Mouse (Mus musculus): ENCODE data around the gene Tbca.

The Tbca gene

GRCm38 (mm10) chr13:94788771-94789649 is at the start of gene Tbca:
Gene Tbca (plus strand): TSS chr13:94788910.
- peak; percentile 74 to 86 for DNase-seq

- DNase-seq, result no peak
These were observed 43.5 kb upstream of the Tbca start for GRCm38 (mm10) chr13:94745176-94745575.

DNA sequence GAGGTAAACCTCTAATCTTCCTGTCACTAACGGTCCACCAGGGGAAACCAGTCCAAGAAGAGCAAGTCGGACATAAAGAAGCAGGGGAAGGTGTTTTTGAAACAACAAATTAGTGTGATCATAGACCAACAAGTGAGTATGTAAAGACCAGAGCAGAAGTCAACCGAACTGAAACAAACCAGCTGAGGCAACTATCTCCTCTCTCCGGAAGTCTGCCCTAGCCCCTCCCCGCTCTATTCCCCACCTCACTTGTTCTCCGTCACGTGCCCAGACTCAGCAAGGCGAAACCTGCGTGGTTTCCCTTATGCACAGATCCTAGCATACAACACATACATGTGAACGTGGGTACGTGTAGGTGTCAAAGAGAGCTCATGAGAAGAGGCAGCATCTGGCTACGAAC is 22.9 kb upstream of the Tbca start:
- no peak for DNase-seq

DNA sequence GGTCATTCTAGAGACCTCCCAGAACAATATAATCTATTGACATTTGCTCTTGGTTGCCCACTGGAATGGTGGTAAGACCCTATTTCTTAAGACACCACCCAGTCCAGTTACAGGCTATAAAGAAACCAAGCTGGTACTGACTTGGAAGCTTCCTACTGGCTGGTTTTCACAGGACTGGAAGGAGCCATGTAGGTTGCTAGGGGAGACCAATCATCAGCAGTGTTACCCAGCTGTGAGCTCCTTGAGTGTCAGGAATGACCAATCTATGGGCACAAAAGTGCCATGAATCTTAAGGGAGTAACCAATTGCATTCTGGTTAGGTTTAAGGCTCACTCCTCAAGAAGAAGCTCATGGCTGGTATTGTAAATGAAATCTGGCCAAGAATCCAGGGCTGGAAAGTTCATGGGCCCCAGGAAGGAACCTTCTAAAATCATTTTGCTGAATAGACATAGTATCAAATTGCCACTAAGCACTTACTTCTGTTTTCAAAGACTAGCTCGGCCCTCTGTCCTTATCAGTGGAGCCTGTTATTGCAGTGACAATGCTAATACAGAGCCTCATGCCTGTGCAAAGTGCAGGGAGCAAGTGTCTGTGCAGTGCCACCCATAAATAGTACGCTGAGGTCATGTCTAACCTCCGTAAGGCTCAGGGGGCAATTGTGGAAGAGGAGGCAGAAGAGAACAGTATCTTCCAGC is 20.1 kb upstream of the Tbca start:
- no peak for DNase-seq

GRCm38 (mm10) chr13:94769155-94769470 is 19.6 kb upstream of the Tbca start:
- DNase-seq, result no peak

- no peak for DNase-seq
These were observed 1.8 kb upstream of the Tbca start for GRCm38 (mm10) chr13:94786866-94787265.

GRCm38 (mm10) chr13:94794689-94795088 is 6.0 kb downstream of the Tbca start:
- DNase-seq, result no peak

- DNase-seq, result no peak
These were observed 14.9 kb downstream of the Tbca start for GRCm38 (mm10) chr13:94803480-94804057.

DNA sequence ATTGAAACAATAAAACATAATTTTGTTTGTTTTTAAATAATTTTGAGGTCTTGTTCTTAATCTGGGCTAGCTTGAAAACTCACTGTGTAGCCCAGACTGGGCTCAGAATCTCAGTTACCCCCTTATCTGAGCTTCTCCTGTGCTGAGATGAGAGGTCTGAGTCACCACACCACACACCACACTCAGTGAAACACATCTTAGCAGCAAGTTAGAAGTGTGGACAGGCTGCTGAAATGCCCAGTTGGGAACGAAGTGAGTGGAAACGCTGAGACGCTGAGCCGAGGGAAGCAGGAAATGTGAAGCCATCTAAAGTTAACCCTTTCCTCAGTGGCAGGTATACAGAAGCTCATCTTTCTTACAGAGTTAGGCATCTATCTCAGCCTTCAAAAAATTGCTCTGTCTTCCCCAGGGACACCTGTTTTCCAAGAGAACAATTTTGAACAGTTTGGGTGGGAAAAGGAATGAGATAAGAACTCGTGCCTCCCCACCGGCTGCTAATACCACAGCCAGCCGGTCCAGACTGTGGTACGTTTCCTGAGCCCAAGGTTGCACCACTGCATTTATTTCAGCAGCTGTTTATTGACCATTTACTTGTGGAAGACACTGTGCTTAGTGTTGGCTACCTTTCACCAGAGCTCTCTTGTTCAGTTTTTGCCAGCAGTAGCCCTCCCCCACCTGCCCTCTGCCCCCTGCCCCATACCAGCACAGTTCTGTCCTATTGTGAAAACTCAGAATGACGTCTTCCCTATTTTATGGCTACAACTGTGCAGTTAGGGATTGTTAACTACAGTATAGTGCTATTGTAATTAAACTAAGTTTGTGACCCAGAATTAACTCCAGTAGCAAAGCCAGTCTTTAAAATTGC is 17.8 kb downstream of the Tbca start:
- DNase-seq, result no peak

DNA sequence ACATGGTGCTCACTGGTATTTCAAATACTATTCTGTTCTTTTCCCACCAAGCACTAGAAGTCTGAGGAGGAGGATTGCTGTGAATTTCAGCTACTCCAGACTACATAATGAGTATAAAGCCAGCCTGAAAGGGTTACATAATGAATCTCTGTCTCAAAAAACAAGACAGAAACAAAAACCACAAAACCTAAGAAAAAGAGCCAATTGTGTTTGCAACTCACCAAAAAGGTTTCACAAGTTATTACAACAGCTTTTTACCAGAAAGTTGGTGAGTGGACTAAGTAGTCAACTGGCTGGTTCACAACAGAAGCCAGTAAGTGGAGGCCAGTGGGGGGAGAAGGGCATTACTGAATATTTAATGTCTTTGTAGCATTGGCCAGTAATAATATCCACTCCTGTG is 19.9 kb downstream of the Tbca start:
- no peak for DNase-seq

- no peak for DNase-seq
These were observed 21.0 kb downstream of the Tbca start for GRCm38 (mm10) chr13:94809724-94810123.

DNA sequence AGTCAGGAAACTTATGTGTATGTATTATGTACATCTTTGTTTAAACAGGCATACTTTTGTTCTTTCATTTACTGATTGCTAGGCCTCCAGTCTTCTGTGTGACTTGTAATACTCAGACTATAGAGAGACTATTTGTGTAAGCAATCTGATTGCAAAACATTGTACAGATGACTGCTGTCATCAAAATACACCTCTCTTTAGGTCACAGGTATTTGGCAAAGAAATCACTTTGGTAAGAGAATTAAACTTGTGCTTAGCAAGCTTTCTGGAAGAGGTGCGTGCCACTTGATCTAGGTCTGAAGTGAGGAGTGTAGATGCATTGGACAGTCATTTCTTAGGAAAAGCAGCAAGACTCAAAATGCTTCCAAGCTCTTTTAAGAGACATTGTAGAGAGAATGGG is 22.7 kb downstream of the Tbca start:
- DNase-seq, result no peak

- DNase-seq, result no peak
These were observed 25.1 kb downstream of the Tbca start for GRCm38 (mm10) chr13:94813770-94814169.

GRCm38 (mm10) chr13:94820516-94820915 is 31.8 kb downstream of the Tbca start:
- peak; percentile 30 to 32 for DNase-seq

- no peak for DNase-seq
These were observed 32.2 kb downstream of the Tbca start for GRCm38 (mm10) chr13:94820956-94821355.

DNA sequence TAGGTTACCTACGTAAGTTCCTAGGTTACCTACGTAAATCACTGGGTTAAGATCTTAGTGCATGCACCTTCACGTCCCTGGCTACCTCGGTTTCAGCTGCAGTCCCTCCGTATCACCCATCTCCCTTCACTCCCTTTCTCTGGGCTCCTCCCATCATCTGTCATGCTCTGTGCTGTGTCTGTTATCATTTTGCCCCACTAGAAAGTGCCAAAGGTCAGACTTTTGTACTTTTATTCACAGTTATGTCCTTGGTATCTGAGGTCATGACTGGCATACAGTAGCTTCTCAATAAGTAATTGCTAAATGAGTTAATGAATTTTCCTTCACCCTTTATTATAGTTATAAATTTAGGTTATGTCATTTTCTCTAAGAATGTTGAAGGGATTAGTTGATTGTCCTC is 37.7 kb downstream of the Tbca start:
- DNase-seq, result no peak

DNA sequence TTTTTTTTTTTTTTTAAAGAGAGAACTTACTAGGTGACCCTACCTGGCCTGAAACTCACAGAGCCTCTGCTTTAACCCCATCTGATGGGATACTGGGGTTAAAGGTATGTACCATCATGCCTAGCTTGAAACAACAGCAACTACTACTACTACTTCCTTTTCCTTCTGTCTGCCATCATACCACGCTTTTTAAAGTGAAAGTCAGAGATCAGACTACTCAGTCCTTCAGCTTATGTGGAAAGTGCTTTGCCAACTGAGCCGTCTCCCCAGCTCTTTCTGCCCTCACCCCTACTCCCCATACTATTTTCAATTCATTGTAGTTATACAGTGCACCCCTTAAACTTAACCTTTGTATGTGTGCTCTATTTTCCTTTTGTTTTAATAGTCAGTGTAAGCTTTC is 38.3 kb downstream of the Tbca start:
- no peak for DNase-seq

DNA sequence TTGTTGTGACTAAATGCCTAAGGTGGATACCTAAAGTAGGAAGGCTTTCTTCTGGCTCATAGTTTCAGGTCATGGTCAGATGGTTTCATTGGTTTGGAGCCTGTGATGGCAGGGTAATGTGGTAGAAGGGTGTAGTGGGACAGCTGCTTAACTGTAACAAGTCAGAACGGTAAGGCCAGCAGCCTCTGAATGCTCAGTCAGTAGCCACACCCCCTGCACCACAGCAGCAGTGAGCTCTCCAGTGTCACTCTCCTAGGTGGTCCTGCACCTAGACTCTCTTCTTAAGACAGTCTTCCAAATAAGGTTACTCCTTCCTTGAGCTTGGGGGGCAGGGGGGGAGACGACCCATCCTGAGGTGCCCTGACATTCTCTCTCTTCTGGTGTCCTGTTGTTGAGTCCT is 39.1 kb downstream of the Tbca start:
- no peak for DNase-seq

DNA sequence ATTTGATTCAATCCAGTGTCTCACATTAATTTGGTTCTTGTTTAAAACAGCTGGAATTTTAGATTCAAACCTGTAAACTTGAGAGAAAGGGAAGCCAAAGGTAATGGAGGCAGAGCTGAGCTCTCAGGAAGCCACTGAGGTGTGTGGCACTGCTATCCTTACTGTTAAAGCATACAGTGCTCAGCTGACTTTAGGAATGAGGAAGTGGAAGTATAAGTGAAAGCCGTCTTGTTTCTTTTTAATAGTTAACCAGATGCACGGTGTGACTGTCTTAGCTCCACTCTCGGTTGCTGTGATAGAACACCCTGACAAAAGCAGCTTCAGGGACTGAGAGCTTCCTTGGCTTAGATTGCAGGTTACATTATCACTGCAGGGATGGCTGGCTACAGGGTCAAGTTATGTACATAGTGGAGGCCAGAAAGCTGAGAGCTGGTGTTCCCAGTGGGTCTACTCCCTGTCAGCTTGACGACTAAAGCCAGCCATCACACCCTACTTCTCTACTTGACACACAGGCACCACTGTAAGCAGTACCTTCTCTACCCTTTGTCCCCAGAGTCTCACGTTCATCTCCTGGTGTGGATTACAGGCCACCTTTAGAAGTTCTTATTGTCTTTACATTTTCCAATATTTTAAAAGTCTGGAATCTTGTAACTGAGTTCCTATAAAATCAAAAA is 49.5 kb downstream of the Tbca start:
- no peak for DNase-seq

GRCm38 (mm10) chr13:94838756-94839337 is 50.1 kb downstream of the Tbca start:
- no peak for DNase-seq

DNA sequence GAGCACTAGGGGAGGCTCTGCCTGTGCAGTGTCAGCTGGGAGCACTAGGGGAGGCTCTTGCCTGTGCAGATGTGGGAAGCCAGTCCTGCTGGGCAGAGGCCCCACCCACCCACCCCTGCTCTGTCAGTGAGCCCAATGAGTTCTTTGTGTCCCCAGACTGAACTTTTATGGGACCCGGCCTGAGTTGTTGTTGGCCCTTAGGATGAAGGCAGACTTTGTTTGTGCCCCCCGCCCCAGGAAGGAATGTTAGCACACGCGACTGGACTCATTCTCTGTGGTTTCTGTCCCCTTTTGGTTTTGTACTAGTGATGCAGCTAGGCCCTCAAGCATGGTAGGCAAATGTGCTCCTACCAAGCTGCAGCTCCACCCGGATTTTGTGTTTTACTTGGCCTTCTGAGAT is 54.5 kb downstream of the Tbca start:
- DNase-seq, result no peak

- no peak for DNase-seq
These were observed 59.2 kb downstream of the Tbca start for GRCm38 (mm10) chr13:94847870-94848269.

All from kidney, adult 8-10 months (tissue).